Mouse (Mus musculus): Measurements from ENCODE around the gene Caln1.

DNA sequence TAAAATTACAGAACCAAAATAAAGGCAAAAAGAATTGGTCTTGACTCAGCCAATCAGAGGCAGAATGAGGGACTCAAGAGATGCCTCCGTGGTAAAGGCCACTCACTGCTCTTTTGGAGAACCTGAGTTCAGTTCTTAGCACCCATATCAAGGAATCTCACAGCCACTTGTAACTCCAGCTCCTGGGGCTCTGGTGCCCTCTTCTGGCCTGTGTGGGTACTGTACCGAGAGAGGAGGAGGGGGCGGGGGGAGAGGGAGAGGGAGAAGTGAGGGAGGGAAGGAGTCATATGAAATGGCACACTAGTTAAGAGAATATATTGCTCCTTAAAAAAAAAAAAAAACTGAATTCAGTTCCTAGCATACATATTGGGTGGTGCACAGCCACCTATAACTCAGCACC is 442.7 kb downstream of the Caln1 start:
- TF ChIP-seq CTCF (conservative IDR thresholded peaks at IDR 0.05; ENCODE audit: low read length) (peak; percentile 48), NANOG (IDR thresholded peaks at IDR 0.05; ENCODE audit: borderline replicate concordance, low read length) (no peak), POU5F1 (IDR thresholded peaks at IDR 0.05; ENCODE audit: borderline replicate concordance, low read length) (no peak)

Data from E14TG2a.4 (cell line).